17 mouse cellular contexts compared by ENCODE assay signal in the genomic region with DNA sequence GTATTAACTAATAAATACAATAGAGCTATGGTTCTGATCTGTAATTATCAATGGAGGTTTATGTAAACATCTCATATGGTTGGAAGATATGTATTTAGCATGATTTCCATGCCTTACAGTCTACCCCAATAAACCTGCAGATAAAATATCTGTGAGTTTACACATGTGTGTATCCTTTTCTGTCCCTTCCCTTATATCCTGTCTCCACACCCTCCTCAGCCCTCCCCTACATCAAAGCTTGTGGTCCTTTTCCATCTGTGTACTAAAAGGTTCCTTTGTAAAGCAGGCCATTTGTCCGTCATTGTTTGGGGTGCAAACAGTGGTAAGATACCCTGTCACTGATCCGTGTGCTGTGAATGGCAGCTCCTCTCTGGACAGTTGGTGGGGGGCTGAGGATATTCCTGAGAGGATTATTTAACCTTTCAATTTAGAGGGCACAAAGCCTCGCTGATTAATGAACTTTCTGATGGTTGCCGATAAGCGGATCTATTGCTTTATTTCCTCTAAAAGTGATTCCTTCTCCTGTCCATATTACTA.
DNase-seq lines count a peak whose midpoint lies in the region; ATAC-seq and TF ChIP-seq lines count a peak whose summit lies in the region.
"Had no signal": no experiment of that assay in that cellular context is flagged by ENCODE, and none has a peak within 500 bp of the region (broad histone marks: within the 10 kb centered on the region; RNA-seq: fewer than 3 reads in every experiment).

No protein-coding gene starts in this region.

- ATAC-seq in megakaryocyte progenitor cell, adult 5-6 weeks (replicated peaks; ENCODE audit: poor library complexity): peak; percentile 17; the same call in 1 of the 2 replicates
- no peak for ATAC-seq in kidney, embryonic 14.5 days (ENCODE audit: low FRiP score, low TSS enrichment)
- ATAC-seq: inflammation-experienced regulatory T-cells, adult 6 months; liver, postnatal 0 days had no signal

- no peaks in the 10 kb centered on the region for H3K27me3 ChIP-seq in spleen, adult 2 months (ENCODE audit: control insufficient read depth, insufficient read depth, low read length)
- H3K27me3 ChIP-seq in kidney, embryonic 14.5 days (ENCODE audit: control insufficient read depth, insufficient read depth, low read length): no peaks in the 10 kb centered on the region
- H3K27me3 ChIP-seq in kidney, adult 2 months (replicated peaks; ENCODE audit: control insufficient read depth, insufficient read depth, low read length): no peaks in the 10 kb centered on the region
- H3K27me3 ChIP-seq: heart, embryonic 13.5 days; kidney, embryonic 15.5 days; limb, embryonic 13.5 days had no signal

- H3K27ac ChIP-seq in layer of hippocampus, adult 2 months: peak overlapping the region; percentile 8; the same call in 1 of the 2 replicates
- H3K27ac ChIP-seq in spleen, adult 2 months (ENCODE audit: insufficient read depth, low read length): peak overlapping the region; percentile 73
- no peak overlapping the region for H3K27ac ChIP-seq in kidney, embryonic 14.5 days (ENCODE audit: low read depth, low read length)
- no peak overlapping the region for H3K27ac ChIP-seq in kidney, adult 2 months (ENCODE audit: insufficient read depth, low read depth, low read length)
- H3K27ac ChIP-seq: heart, embryonic 13.5 days; kidney, embryonic 15.5 days; limb, embryonic 13.5 days had no signal

- no peak overlapping the region for H3K4me3 ChIP-seq in layer of hippocampus, adult 2 months
- H3K4me3 ChIP-seq in spleen, adult 2 months (ENCODE audit: extremely low read depth, insufficient read depth, insufficient read length): no peak overlapping the region
- no peak overlapping the region for H3K4me3 ChIP-seq in kidney, embryonic 14.5 days (ENCODE audit: low read length)
- no peak overlapping the region for H3K4me3 ChIP-seq in kidney, adult 2 months (ENCODE audit: insufficient read depth, low read depth, low read length)
- H3K4me3 ChIP-seq: heart, embryonic 13.5 days; kidney, embryonic 15.5 days; limb, embryonic 13.5 days; myocyte had no signal

- 0 out of 2 replicates have a peak, but pooled peaks cover 1% of the 10 kb centered on the region for H3K36me3 ChIP-seq in spleen, adult 2 months (ENCODE audit: control insufficient read depth, insufficient read depth, low read length)
- H3K36me3 ChIP-seq in kidney, embryonic 14.5 days (ENCODE audit: control insufficient read depth, insufficient read depth, low read length): no peaks in the 10 kb centered on the region
- no peaks in the 10 kb centered on the region for H3K36me3 ChIP-seq in kidney, adult 2 months (ENCODE audit: control insufficient read depth, insufficient read depth, low read length)
- H3K36me3 ChIP-seq: kidney, embryonic 15.5 days had no signal

- 87% methylated on average over 5 of the region's 5 CpGs for WGBS in spleen, adult 2 months
- WGBS in kidney, embryonic 14.5 days: 68% methylated on average over 5 of the region's 5 CpGs
- 83% methylated on average over 5 of the region's 5 CpGs for WGBS in kidney, adult 2 months

- no peak for TF ChIP-seq CTCF in layer of hippocampus, adult 2 months (conservative IDR thresholded peaks at IDR 0.05)
- TF ChIP-seq CTCF in spleen, adult 2 months (IDR thresholded peaks at IDR 0.05; ENCODE audit: extremely low read depth, insufficient read depth, insufficient read length, insufficient replicate concordance): no peak
- no peak for TF ChIP-seq CTCF in kidney, adult 2 months (conservative IDR thresholded peaks at IDR 0.05; ENCODE audit: insufficient read depth, insufficient read length, low read depth, low read length)

- H3K9me3 ChIP-seq in kidney, embryonic 14.5 days (ENCODE audit: control insufficient read depth, low read length): no peaks in the 10 kb centered on the region
- H3K9me3 ChIP-seq: heart, embryonic 13.5 days; kidney, embryonic 15.5 days; limb, embryonic 13.5 days had no signal

- no peak for TF ChIP-seq POLR2A in spleen, adult 2 months (IDR thresholded peaks at IDR 0.05; ENCODE audit: low read depth, low read length)
- no peak for TF ChIP-seq POLR2A in kidney, adult 2 months (IDR thresholded peaks at IDR 0.05; ENCODE audit: low read depth, low read length)

- peaks cover 6% of the 10 kb centered on the region for H3K4me1 ChIP-seq in spleen, adult 2 months (ENCODE audit: control insufficient read depth, insufficient read depth, insufficient read length)
- H3K4me1 ChIP-seq in kidney, embryonic 14.5 days (ENCODE audit: control insufficient read depth, insufficient read depth, low read length): no peaks in the 10 kb centered on the region
- H3K4me1 ChIP-seq in kidney, adult 2 months (ENCODE audit: control insufficient read depth, insufficient read depth, low read length): peaks cover 6% of the 10 kb centered on the region; the same call in 1 of the 2 replicates
- H3K4me1 ChIP-seq: heart, embryonic 13.5 days; kidney, embryonic 15.5 days had no signal

- H3K4me2 ChIP-seq in kidney, embryonic 14.5 days (replicated peaks; ENCODE audit: low read depth, low read length): no peak overlapping the region
- H3K4me2 ChIP-seq: heart, embryonic 13.5 days; kidney, embryonic 15.5 days; limb, embryonic 13.5 days had no signal

- no peak for DNase-seq in layer of hippocampus, adult 2 months (ENCODE audit: low spot score in 2 of 2)
- DNase-seq in layer of hippocampus, adult 9-10 months (ENCODE audit: low spot score): no peak
- DNase-seq in spleen, adult 2 months (ENCODE audit: low read depth in 1 of 2, low spot score in 2 of 2): no peak
- no peak for DNase-seq in spleen, adult 18-20 months
- DNase-seq in kidney, adult 2 months: no peak
- DNase-seq: cerebellum, adult 8-10 months; liver, postnatal 0 days; lung, postnatal 10 days; right cerebral cortex, adult 18-20 months; thymus, postnatal 4 days had no signal

- no peak overlapping the region for H3K9ac ChIP-seq in kidney, embryonic 14.5 days (ENCODE audit: low read depth, low read length)
- H3K9ac ChIP-seq: heart, embryonic 13.5 days; kidney, embryonic 15.5 days; limb, embryonic 13.5 days; liver, postnatal 0 days had no signal

Comparison
In these comparisons a context has a peak if more than half of its experiments do, and no peak if none do; other contexts are left out.
1. H3K27ac ChIP-seq: peak in layer of hippocampus, adult 2 months (single experiment) and spleen, adult 2 months (single experiment); none in kidney, embryonic 14.5 days (single experiment) and kidney, adult 2 months (single experiment).